Mouse (Mus musculus) regulatory T cell (primary cell): ENCODE measurements at regions not wholly inside any gene's neighbourhood (a gene's known extent, or its start where the extent isn't known, plus 50 kb on each side); places are given as distances from the start of the nearest gene placed in this dataset.

Source experiments
- in situ Hi-C: fragments of 300-600 bp; cut with MboI, MseI; formaldehyde crosslinking; loops from one replicate; pipeline ENCODE4 v1.15.1; 2025; ENCODE audit warnings: high pct_unique_total_duplicates

GRCm38 (mm10) chr12:118549071-118549470 is 247.8 kb upstream of the Sp4 start:
- in situ Hi-C loops = no loop called here

GRCm38 (mm10) chr12:118540336-118540735 is 239.1 kb upstream of the Sp4 start:
- in situ Hi-C loops = no loop called here

- in situ Hi-C loops = no loop called here
These were observed 229.3 kb upstream of the Sp4 start for GRCm38 (mm10) chr12:118530514-118530913.

- in situ Hi-C loops = no loop called here
These were observed 228.5 kb upstream of the Sp4 start for GRCm38 (mm10) chr12:118529428-118530361.

GRCm38 (mm10) chr12:118521770-118522169 is 220.5 kb upstream of the Sp4 start:
- in situ Hi-C loops = no loop called here

GRCm38 (mm10) chr12:118521329-118521728 is 220.1 kb upstream of the Sp4 start:
- in situ Hi-C loops = no loop called here

- in situ Hi-C loops = no loop called here
These were observed 218.6 kb upstream of the Sp4 start for GRCm38 (mm10) chr12:118519801-118520327.

GRCm38 (mm10) chr12:118510989-118511388 is 209.7 kb upstream of the Sp4 start:
- in situ Hi-C loops = no loop called here

GRCm38 (mm10) chr12:118508972-118509917 is 208.0 kb upstream of the Sp4 start:
- in situ Hi-C loops = no loop called here

GRCm38 (mm10) chr12:118500392-118500791 is 199.2 kb upstream of the Sp4 start:
- in situ Hi-C loops = no loop called here

GRCm38 (mm10) chr12:118488038-118488437 is 186.8 kb upstream of the Sp4 start:
- in situ Hi-C loops = no loop called here

GRCm38 (mm10) chr12:118486434-118486833 is 185.2 kb upstream of the Sp4 start:
- in situ Hi-C loops = no loop called here

GRCm38 (mm10) chr12:118481347-118481746 is 180.1 kb upstream of the Sp4 start:
- in situ Hi-C loops = no loop called here

GRCm38 (mm10) chr12:118474732-118475131 is 173.5 kb upstream of the Sp4 start:
- in situ Hi-C loops = loop anchor here (10.0 to 25.0 kb wide), 2 partner anchors 388 to 480 kb away; no protein-coding TSS in a partner anchor

GRCm38 (mm10) chr12:118466837-118467236 is 165.6 kb upstream of the Sp4 start:
- in situ Hi-C loops = loop anchor here (25.0 kb wide), 1 partner anchor 395 kb away; no protein-coding TSS in a partner anchor

GRCm38 (mm10) chr12:118457493-118458408 is 156.5 kb upstream of the Sp4 start:
- in situ Hi-C loops = loop anchor here (25.0 kb wide), 1 partner anchor 405 kb away; no protein-coding TSS in a partner anchor

GRCm38 (mm10) chr12:118455609-118456008 is 154.4 kb upstream of the Sp4 start:
- in situ Hi-C loops = loop anchor here (25.0 kb wide), 1 partner anchor 407 kb away; no protein-coding TSS in a partner anchor

- in situ Hi-C loops = no loop called here
These were observed 138.4 kb upstream of the Sp4 start for GRCm38 (mm10) chr12:118439626-118440025.

GRCm38 (mm10) chr12:118438882-118439281 is 137.6 kb upstream of the Sp4 start:
- in situ Hi-C loops = no loop called here

- in situ Hi-C loops = no loop called here
These were observed 131.5 kb upstream of the Sp4 start for GRCm38 (mm10) chr12:118432703-118433102.

- in situ Hi-C loops = no loop called here
These were observed 127.1 kb upstream of the Sp4 start for GRCm38 (mm10) chr12:118428384-118428783.
